Mouse (Mus musculus): Measurements from ENCODE around the gene Col11a2. TPM values are rescaled to one million over a fixed set of nuclear protein-coding genes. Genes with fewer than 3 reads are reported as not detected.

Col11a2 gene
- polyA plus RNA-seq, 1 experiment = 0.39 TPM

- DNase-seq = peak; percentile 51
- whole genome bisulfite sequencing = 14% methylated on average over 36 of the region's 36 CpGs
- Histone ChIP-seq H3K36me3 (ENCODE audit: control insufficient read depth, insufficient read depth, low read length) (no peaks in the 10 kb centered on the region), H3K4me3 (ENCODE audit: insufficient read depth, low read depth, low read length) (peak overlapping the region; percentile 90), H3K27ac (ENCODE audit: insufficient read depth, low read depth, low read length) (peak overlapping the region; percentile 73), H3K27me3 (replicated peaks; ENCODE audit: control insufficient read depth, insufficient read depth, low read length) (no peaks in the 10 kb centered on the region), H3K4me1 (ENCODE audit: control insufficient read depth, insufficient read depth, low read length) (peaks cover 21% of the 10 kb centered on the region; the same call in 1 of the 2 replicates)
- no peak for TF ChIP-seq CTCF (conservative IDR thresholded peaks at IDR 0.05; ENCODE audit: insufficient read depth, insufficient read length, low read depth, low read length)
- no peak for TF ChIP-seq POLR2A (IDR thresholded peaks at IDR 0.05; ENCODE audit: low read depth, low read length)
Observed at GRCm38 (mm10) chr17:34026917-34027655, 12.2 kb upstream of the Col11a2 start.

GRCm38 (mm10) chr17:34027656-34028223, 11.5 kb upstream of the Col11a2 start, which contains the start of gene H2-Ke6:
TSS of gene H2-Ke6 (minus strand) at chr17:34028060.
- Histone ChIP-seq H3K4me3 (ENCODE audit: insufficient read depth, low read depth, low read length) (peak within 1 kb of the TSS; percentile 90), H3K27me3 (replicated peaks; ENCODE audit: control insufficient read depth, insufficient read depth, low read length) (no peaks in the 10 kb centered on the region), H3K4me1 (ENCODE audit: control insufficient read depth, insufficient read depth, low read length) (peaks cover 23% of the 10 kb centered on the region), H3K27ac (ENCODE audit: insufficient read depth, low read depth, low read length) (peak within 1 kb of the TSS; percentile 73), H3K36me3 (ENCODE audit: control insufficient read depth, insufficient read depth, low read length) (no peaks in the 10 kb centered on the region)
- under 1% methylated on average over 49 of the region's 49 CpGs for WGBS
- 0 out of 2 replicates have a peak, but pooled peaks have one; percentile 3 for TF ChIP-seq CTCF (conservative IDR thresholded peaks at IDR 0.05; ENCODE audit: insufficient read depth, insufficient read length, low read depth, low read length)
- TF ChIP-seq POLR2A (IDR thresholded peaks at IDR 0.05; ENCODE audit: low read depth, low read length) = peak; percentile 74
- DNase-seq = peak; percentile 98

GRCm38 (mm10) chr17:34028501-34029149, 10.6 kb upstream of the Col11a2 start:
- Histone ChIP-seq H3K36me3 (ENCODE audit: control insufficient read depth, insufficient read depth, low read length) (no peaks in the 10 kb centered on the region), H3K4me1 (ENCODE audit: control insufficient read depth, insufficient read depth, low read length) (peaks cover 28% of the 10 kb centered on the region), H3K4me3 (ENCODE audit: insufficient read depth, low read depth, low read length) (no peak overlapping the region), H3K27ac (ENCODE audit: insufficient read depth, low read depth, low read length) (no peak overlapping the region), H3K27me3 (replicated peaks; ENCODE audit: control insufficient read depth, insufficient read depth, low read length) (no peaks in the 10 kb centered on the region)
- DNase-seq = no peak
- WGBS = 80% methylated on average over 17 of the region's 17 CpGs
- TF ChIP-seq CTCF (conservative IDR thresholded peaks at IDR 0.05; ENCODE audit: insufficient read depth, insufficient read length, low read depth, low read length) = no peak

- no peak overlapping the region for H3K4me3 ChIP-seq (ENCODE audit: insufficient read depth, low read depth, low read length)
- no peaks in the 10 kb centered on the region for H3K27me3 ChIP-seq (replicated peaks; ENCODE audit: control insufficient read depth, insufficient read depth, low read length)
- H3K4me1 ChIP-seq (ENCODE audit: control insufficient read depth, insufficient read depth, low read length) = peaks cover 25% of the 10 kb centered on the region
- no peaks in the 10 kb centered on the region for H3K36me3 ChIP-seq (ENCODE audit: control insufficient read depth, insufficient read depth, low read length)
- H3K27ac ChIP-seq (ENCODE audit: insufficient read depth, low read depth, low read length) = no peak overlapping the region
- TF ChIP-seq CTCF (conservative IDR thresholded peaks at IDR 0.05; ENCODE audit: insufficient read depth, insufficient read length, low read depth, low read length) = no peak
- TF ChIP-seq POLR2A (IDR thresholded peaks at IDR 0.05; ENCODE audit: low read depth, low read length) = no peak
- WGBS = 85% methylated on average over 18 of the region's 18 CpGs
- DNase-seq = no peak
Observed at GRCm38 (mm10) chr17:34029150-34029889, 9.9 kb upstream of the Col11a2 start.

GRCm38 (mm10) chr17:34029890-34030595, 9.2 kb upstream of the Col11a2 start:
- Histone ChIP-seq H3K27ac (ENCODE audit: insufficient read depth, low read depth, low read length) (no peak overlapping the region), H3K27me3 (replicated peaks; ENCODE audit: control insufficient read depth, insufficient read depth, low read length) (no peaks in the 10 kb centered on the region), H3K4me1 (ENCODE audit: control insufficient read depth, insufficient read depth, low read length) (peaks cover 25% of the 10 kb centered on the region), H3K36me3 (ENCODE audit: control insufficient read depth, insufficient read depth, low read length) (no peaks in the 10 kb centered on the region), H3K4me3 (ENCODE audit: insufficient read depth, low read depth, low read length) (peak overlapping the region; percentile 88)
- no peak for TF ChIP-seq POLR2A (IDR thresholded peaks at IDR 0.05; ENCODE audit: low read depth, low read length)
- DNase-seq = no peak
- WGBS = 56% methylated on average over 21 of the region's 21 CpGs

- Histone ChIP-seq H3K27ac (ENCODE audit: insufficient read depth, low read depth, low read length) (peak overlapping the region; percentile 68), H3K4me1 (ENCODE audit: control insufficient read depth, insufficient read depth, low read length) (peaks cover 25% of the 10 kb centered on the region), H3K27me3 (replicated peaks; ENCODE audit: control insufficient read depth, insufficient read depth, low read length) (no peaks in the 10 kb centered on the region), H3K4me3 (ENCODE audit: insufficient read depth, low read depth, low read length) (peak overlapping the region; percentile 88), H3K36me3 (ENCODE audit: control insufficient read depth, insufficient read depth, low read length) (no peaks in the 10 kb centered on the region)
- no peak for TF ChIP-seq CTCF (conservative IDR thresholded peaks at IDR 0.05; ENCODE audit: insufficient read depth, insufficient read length, low read depth, low read length)
- TF ChIP-seq POLR2A (IDR thresholded peaks at IDR 0.05; ENCODE audit: low read depth, low read length) = no peak
- 1% methylated on average over 20 of the region's 20 CpGs for WGBS
- no peak for DNase-seq
Observed at GRCm38 (mm10) chr17:34030861-34031326, 8.3 kb upstream of the Col11a2 start.
